Mouse (Mus musculus) brain, embryonic 14.5 days (tissue): Measurements from ENCODE around the gene Rab15. TPM values are rescaled to one million over a fixed set of nuclear protein-coding genes. Genes with fewer than 3 reads are reported as not detected.

Experiments used
- DNase-seq: peaks from one replicate; pipeline ENCODE4 v3.0.0-alpha.2; 2011; ENCODE audit warnings: low read depth
- CTCF ChIP-seq: fragments of 200-500 bp; IDR thresholded peaks from 2 replicates; pipeline ENCODE4 v1.5.1; 2012; ENCODE audit warnings: inconsistent platforms, mild to moderate bottlenecking, moderate library complexity, borderline replicate concordance; ENCODE audit not compliant: insufficient read depth, insufficient read length; ENCODE audit errors: extremely low read depth
- POLR2A ChIP-seq: fragments of 200-500 bp; IDR thresholded peaks from 2 replicates; pipeline ENCODE4 v1.6.1; 2012; ENCODE audit warnings: mild to moderate bottlenecking, inconsistent platforms, borderline replicate concordance; ENCODE audit not compliant: poor library complexity, insufficient read depth, insufficient read length, severe bottlenecking; ENCODE audit errors: extremely low read depth
- polyA plus RNA-seq: library from polyadenylated mRNA; depleted of rRNA; stranded (reverse); fragments of >200 nt; gene quantifications from 2 replicates; pipeline ENCODE4 v1.2.3, GENCODE M21; 2012

The Rab15 gene
- polyA plus RNA-seq, 1 experiment: 37.6 TPM

DNA sequence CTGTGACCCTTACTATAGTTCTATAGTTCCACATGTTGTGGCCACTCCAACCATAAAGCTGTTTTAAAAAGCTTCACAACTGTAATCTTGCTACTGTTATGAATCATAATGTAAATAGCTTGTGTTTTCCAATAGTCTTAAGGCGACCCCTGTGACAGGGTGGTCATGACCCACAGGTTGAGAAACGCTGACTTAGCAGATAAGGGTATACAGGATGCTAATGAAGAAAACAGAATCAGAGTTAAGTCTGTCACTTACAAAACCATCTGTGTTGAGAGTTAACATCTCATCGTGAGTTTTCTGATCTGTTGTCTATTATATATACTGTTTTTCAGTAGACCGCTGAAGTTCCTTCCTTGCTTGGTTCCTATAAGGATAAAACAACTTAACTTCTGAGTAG is 16.6 kb upstream of the Rab15 start:
- TF ChIP-seq CTCF: no peak
- no peak for TF ChIP-seq POLR2A
- no peak for DNase-seq

DNA sequence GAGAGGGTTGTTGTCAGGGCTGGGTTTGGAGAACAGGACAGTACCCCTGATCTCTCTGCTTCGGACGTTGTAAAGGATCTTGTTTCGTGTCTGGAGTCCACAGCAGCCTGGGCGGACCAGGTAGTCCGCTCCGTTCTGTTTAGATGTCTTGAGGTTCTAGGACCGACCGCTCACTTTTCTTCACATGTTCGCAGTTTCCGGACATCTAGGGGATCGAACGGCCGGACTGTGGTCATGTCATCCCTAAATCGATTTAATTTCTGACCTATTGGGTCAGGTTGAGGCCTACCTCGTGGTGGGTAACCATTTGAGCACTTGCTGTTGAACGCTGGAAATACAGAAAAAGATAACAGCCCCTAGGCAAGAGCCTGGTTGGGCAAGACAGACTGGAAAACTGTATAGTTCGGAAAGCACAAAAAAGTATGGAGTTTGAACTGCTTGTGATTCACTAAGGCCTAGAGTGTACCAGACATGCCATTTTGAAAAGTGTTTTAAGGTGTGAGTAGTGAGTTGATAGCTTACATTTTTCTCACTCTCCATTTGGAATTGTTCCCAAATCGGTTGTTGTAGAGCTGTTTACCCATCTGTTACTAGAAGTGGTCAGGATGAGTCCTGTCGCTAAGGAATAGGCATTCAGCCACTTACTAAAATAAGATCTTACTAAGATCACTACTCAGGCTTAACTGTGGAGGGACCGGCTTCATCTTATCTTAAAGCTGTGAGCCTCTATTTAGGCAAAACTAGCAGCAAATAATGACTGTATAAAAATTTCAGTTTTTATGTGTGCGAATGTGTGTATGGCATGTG is 15.3 kb upstream of the Rab15 start:
- TF ChIP-seq POLR2A: no peak
- no peak for TF ChIP-seq CTCF

DNA sequence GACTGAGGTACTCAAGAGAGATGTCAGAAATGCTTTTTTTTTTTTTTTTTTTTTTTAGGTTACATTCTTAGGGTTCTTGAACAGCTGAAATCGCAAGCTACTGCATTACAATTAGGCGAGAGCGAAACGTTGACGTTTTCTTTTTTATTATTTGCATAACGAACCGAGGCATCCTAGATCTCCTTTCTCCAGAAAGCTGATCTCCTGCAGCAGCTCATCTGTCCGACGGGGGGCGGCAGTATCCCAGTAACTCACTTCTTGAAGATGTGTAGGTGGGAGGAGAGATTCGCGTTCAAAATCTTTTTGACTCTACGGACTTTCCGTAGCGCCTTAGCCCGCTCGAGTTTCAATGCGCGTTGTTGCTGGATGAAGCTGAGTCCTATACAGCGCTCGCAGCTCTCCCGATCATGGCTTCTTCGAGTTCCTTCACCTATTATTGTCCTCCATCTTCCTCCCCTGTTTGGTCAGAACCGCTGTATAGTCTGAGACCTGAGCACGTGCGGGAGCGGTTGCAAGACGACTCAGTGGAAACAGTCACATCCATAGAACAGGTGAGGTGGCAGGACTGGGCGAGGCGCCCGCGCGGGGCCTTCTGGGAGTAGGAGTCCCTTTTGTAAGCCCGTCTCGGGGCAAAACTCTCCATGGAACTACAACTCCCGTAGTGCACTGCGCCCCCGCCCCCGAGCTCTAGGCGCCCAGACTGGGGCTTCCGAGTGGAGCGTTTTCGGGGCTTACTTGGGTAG is 14.6 kb upstream of the Rab15 start:
- peak; percentile 99 for DNase-seq

More for the DNA sequence above, 15.3 kb upstream of the Rab15 start:
- no peak for DNase-seq

DNA sequence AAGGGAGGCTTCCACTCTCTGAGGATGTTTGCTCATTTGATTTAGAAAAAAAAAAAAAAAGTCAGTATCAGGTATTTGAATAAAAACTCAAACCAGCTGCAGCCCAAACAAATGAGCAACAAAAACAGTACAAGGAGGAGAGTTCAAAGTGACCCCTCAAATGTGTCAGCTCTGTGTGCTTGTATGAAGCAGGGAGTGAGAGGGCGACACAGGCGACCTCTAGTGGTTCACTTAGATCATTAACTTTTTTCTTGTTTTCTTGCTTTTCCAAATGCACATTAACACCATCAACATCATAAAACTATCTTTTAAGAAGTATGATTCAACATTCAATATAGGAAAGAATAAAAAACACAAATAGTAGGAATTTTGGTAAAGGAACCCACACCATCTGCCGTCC is 10.0 kb upstream of the Rab15 start:
- TF ChIP-seq CTCF (peak; percentile 74), POLR2A (no peak)
- DNase-seq: peak; percentile 83

More for the DNA sequence above, 14.6 kb upstream of the Rab15 start:
- TF ChIP-seq CTCF (peak; percentile 80), POLR2A (0 out of 2 replicates have a peak, but pooled peaks have one; percentile 20)

DNA sequence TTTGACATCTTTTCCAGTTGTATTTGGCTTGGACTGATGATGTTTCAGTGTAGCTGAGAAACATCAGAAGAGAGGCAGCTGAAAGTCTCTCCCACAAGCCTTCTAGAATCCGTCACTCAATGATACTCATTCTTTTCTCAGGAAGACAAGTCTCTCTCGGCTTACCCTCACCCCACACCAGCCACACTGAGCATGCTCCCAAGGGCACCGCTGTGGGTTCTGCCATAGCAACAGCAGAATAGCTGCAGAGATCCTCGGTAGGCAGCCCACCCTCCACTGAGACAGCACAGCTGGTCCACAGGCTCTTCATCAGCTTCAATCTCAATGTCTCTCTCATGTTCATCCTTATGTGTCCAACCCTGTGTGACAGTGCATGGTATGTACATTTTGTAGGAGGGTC is 2.6 kb upstream of the Rab15 start:
- no peak for DNase-seq
- TF ChIP-seq CTCF (no peak), POLR2A (no peak)

DNA sequence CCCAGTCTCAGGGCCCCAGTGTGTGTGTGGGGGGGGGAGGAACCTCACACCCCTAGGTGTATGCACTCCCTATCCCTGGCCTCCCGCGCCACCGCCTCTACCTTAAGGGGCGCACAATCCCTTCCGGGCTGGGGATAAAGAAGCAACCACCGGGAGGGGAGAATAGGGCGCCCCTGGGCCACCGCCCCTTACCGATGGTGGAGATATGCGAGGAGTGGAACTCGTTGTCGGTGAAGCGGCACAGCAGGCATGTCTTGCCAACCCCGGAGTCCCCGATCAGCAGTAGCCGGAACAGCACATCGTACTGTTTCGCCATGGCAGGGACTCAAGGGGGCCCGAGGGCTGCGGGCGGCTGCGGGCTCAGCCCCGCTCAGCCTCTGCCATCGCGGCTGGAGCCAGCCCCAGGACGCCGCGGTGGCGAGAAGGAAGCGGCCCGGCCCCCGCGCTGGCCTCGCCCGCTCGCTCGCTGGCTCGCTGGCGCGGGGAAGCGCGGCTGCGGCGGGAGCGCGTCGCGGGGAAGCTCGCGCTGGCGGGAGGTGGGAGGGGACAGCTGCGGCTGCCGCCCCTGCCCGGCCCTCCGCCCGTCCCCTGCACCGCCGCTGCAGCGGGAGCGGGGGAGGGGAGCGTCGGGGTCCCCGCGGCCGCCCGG is 582 bp downstream of the Rab15 start:
- peak; percentile 59 for DNase-seq
- TF ChIP-seq POLR2A (peak; percentile 64; the same call in 1 of the 2 replicates), CTCF (no peak)

DNA sequence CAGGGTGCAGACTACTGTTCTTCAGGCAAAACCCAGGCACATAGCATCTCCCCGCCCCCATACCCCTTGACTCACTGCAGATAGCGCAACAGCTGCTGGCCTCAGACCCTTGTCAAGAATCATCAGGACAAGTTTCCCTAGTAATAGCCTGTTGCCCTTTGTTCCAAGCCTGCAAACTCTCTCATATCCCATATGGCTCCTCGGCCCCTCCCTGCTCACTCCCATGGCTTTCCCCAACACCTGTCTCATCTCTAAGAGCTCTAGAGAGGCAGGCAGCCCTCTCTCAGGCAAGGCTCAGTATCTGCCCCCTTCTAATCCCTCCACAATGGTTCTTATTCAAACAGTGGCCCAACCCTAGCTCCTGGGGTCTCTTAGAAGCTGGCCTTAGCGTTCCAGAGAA is 2.1 kb downstream of the Rab15 start:
- DNase-seq: no peak
- TF ChIP-seq POLR2A (no peak), CTCF (no peak)

DNA sequence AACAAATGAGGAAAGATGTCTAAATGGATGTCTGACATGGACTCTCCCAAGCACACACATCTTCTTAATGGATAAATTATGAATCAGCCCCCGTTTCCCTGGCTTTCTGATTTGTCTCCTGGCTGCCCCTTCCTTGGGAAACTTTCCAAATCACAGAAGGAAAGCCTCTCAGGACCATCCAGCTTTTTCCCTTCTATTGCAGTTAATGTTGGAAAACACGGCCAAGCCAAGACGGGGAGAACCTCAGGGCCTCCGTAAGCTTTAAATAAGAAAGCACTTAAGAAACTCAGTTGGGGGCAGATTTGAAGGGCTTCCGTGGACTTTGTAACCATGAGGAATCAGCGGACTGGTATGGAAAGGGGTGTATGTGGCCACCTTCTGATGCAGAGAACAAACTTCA is 2.9 kb downstream of the Rab15 start:
- no peak for TF ChIP-seq POLR2A
- no peak for TF ChIP-seq CTCF
- no peak for DNase-seq

DNA sequence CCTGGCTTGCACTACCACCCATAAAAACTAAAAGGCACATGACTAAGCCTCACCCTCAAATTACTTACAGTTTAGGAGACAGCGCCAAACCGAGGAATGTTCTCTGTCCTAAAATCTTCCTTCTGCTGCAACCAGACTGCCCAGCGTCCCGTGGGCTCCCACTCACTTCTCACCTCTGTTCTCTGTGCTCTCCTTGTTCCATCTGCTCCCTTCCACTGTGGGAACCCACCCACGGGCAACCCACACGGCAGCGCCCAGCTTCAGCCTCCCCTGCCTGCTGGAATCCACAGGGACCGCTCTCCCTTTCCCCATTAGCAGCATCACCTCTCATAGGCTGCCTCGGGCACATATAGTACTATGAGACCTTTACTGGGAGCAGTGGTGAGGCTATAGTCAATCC is 3.8 kb downstream of the Rab15 start:
- no peak for DNase-seq
- TF ChIP-seq POLR2A (no peak), CTCF (no peak)

DNA sequence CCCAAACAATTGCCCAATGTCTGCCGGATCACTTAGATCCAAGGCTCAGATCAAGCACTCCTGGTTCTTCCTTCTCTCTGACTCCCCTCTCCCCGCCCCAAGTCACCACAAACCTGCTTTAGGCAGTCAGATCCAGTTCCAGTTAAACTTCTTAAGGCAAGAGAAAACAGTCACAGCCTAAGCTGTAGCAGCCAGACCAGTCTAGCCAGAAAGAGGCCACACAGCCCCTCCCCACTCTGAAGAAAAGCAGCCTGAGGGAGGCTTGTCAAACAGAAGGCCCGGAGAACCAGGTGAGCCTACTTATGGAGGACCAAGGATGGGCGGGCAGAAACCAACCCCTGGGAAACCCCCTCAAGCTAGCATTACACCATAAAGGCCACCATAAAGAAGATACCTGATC is 4.6 kb downstream of the Rab15 start:
- TF ChIP-seq POLR2A: no peak
- no peak for TF ChIP-seq CTCF

DNA sequence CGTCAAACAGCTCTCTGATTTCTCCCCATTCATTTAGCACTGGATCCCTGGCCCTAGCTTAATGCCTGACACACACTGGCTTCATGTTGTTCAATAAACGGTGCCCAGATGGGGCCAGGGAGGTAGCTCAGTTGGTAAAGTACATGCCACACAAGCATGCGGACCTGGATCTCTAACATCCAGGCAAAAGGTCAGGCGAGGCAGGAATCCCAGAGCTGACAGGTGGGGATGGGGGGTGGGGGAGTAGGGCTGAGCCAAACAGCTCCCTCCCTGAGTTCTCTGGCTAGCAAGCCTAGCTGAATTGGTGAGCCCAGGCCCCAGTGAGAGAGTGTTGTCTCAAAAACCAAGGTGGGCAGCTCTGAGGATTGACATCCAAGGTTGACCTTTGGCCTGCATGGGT is 5.5 kb downstream of the Rab15 start:
- TF ChIP-seq POLR2A (no peak), CTCF (no peak)
- DNase-seq: no peak

More for the DNA sequence above, 4.6 kb downstream of the Rab15 start:
- peak; percentile 38 for DNase-seq

DNA sequence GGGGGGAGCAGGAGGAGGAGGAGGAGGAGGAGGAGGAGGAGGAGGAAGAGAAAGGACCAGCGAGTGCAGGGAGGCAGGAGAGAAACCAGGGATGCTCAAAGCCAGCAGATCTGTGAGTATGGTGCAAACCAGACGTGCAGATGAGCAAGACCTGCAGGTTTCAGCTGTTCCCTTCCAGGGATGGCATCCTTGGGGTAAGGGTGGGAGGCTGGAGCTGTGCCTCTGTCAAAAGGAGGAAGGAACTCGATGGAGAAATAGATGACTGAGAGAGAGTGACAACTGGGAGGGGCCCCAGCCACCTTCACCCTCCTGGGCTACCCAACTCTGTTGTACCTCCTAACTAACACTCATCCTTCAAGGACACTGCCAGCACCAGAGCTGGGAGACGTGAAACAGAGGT is 6.0 kb downstream of the Rab15 start:
- TF ChIP-seq CTCF: no peak
- TF ChIP-seq POLR2A: no peak
- DNase-seq: no peak
